Mouse (Mus musculus): ENCODE results near the gene Tmem81. TPM values are rescaled to one million over a fixed set of nuclear protein-coding genes. Genes with fewer than 3 reads are reported as not detected.

Tmem81 gene
- polyA plus RNA-seq, 1 experiment: 1.3 TPM

- Histone ChIP-seq H3K4me3 (ENCODE audit: insufficient read depth, poor library complexity, severe bottlenecking) (no peak within 1 kb of the TSS), H3K27me3 (ENCODE audit: control insufficient read depth, insufficient read depth, insufficient read length) (peaks cover 81% of the 10 kb centered on the region)
Measured at GRCm38 (mm10) chr1:132542762-132543306, 36.8 kb downstream of the Tmem81 start, which contains the start of gene Cntn2. Gene Cntn2, minus strand, starts transcription at chr1:132543256.

GRCm38 (mm10) chr1:132543789-132544188 lies 37.8 kb downstream of the Tmem81 start:
- no peaks in the 10 kb centered on the region for H3K36me3 ChIP-seq (ENCODE audit: control insufficient read depth, insufficient read depth)
- TF ChIP-seq MYOD1 (IDR thresholded peaks at IDR 0.05; ENCODE audit: control insufficient read depth, insufficient read length, low read depth) (no peak), MYOG (IDR thresholded peaks at IDR 0.05; ENCODE audit: control insufficient read depth, extremely low read depth, insufficient read length) (no peak), CEBPB (IDR thresholded peaks at IDR 0.05; ENCODE audit: low read depth) (no peak), MAX (IDR thresholded peaks at IDR 0.05) (no peak), FOSL1 (IDR thresholded peaks at IDR 0.05; ENCODE audit: insufficient read depth, low read length, poor library complexity, severe bottlenecking) (no peak)

More at GRCm38 (mm10) chr1:132542762-132543306, 36.8 kb downstream of the Tmem81 start, which contains the start of gene Cntn2:
- Histone ChIP-seq H3K79me3 (ENCODE audit: low read depth) (no peaks in the 10 kb centered on the region), H3ac (ENCODE audit: control insufficient read depth, insufficient read length, low read depth) (no peak within 1 kb of the TSS), H3K79me2 (ENCODE audit: control insufficient read depth, insufficient read depth) (no peaks in the 10 kb centered on the region), H3K36me3 (ENCODE audit: control insufficient read depth, insufficient read depth) (no peaks in the 10 kb centered on the region)
- no peak for TF ChIP-seq USF1 (IDR thresholded peaks at IDR 0.05; ENCODE audit: low read depth)
- TF ChIP-seq MAX (IDR thresholded peaks at IDR 0.05): no peak
- no peak for TF ChIP-seq FOSL1 (IDR thresholded peaks at IDR 0.05; ENCODE audit: insufficient read depth, low read length, poor library complexity, severe bottlenecking)
- no peak for TF ChIP-seq CEBPB (IDR thresholded peaks at IDR 0.05; ENCODE audit: low read depth)
- TF ChIP-seq MYOD1 (IDR thresholded peaks at IDR 0.05; ENCODE audit: control insufficient read depth, insufficient read length, low read depth): no peak
- TF ChIP-seq CTCF (IDR thresholded peaks at IDR 0.05; ENCODE audit: control insufficient read depth, insufficient read depth, insufficient read length): no peak
- no peak for TF ChIP-seq MYOG (IDR thresholded peaks at IDR 0.05; ENCODE audit: control insufficient read depth, extremely low read depth, insufficient read length)

GRCm38 (mm10) chr1:132557901-132558631 lies 52.0 kb downstream of the Tmem81 start:
- Histone ChIP-seq H3K36me3 (ENCODE audit: control insufficient read depth, insufficient read depth) (no peaks in the 10 kb centered on the region), H3K27me3 (ENCODE audit: control insufficient read depth, insufficient read depth, insufficient read length) (peaks cover 67% of the 10 kb centered on the region), H3K79me3 (ENCODE audit: low read depth) (no peaks in the 10 kb centered on the region), H3K4me3 (ENCODE audit: insufficient read depth, poor library complexity, severe bottlenecking) (no peak overlapping the region), H3K79me2 (ENCODE audit: control insufficient read depth, insufficient read depth) (no peaks in the 10 kb centered on the region), H3ac (ENCODE audit: control insufficient read depth, insufficient read length, low read depth) (no peak overlapping the region)
- TF ChIP-seq CTCF (IDR thresholded peaks at IDR 0.05; ENCODE audit: control insufficient read depth, insufficient read depth, insufficient read length): no peak

More at GRCm38 (mm10) chr1:132543789-132544188, 37.8 kb downstream of the Tmem81 start:
- no peak overlapping the region for H3ac ChIP-seq (ENCODE audit: control insufficient read depth, insufficient read length, low read depth)
- H3K27me3 ChIP-seq (ENCODE audit: control insufficient read depth, insufficient read depth, insufficient read length): peaks cover 83% of the 10 kb centered on the region
- no peaks in the 10 kb centered on the region for H3K79me3 ChIP-seq (ENCODE audit: low read depth)
- H3K4me3 ChIP-seq (ENCODE audit: insufficient read depth, poor library complexity, severe bottlenecking): no peak overlapping the region
- H3K79me2 ChIP-seq (ENCODE audit: control insufficient read depth, insufficient read depth): no peaks in the 10 kb centered on the region

Other genes starting within 250 kb of the Tmem81 start
- 19.0 TPM for gene Klhdc8a, start 207.6 kb upstream of the Tmem81 start, polyA plus RNA-seq (2012; fragmentation: generic; extraction: Trizol)
- 11.7 TPM for gene Nuak2, start 190.1 kb upstream of the Tmem81 start, polyA plus RNA-seq (2012; fragmentation: generic; extraction: Trizol)
- gene Tmcc2, start 114.9 kb upstream of the Tmem81 start, polyA plus RNA-seq (2012; fragmentation: generic; extraction: Trizol): 37.3 TPM
- gene Dstyk, start 88.7 kb upstream of the Tmem81 start, polyA plus RNA-seq (2012; fragmentation: generic; extraction: Trizol): 4.0 TPM
- gene Rbbp5, start 28.9 kb upstream of the Tmem81 start, polyA plus RNA-seq (2012; fragmentation: generic; extraction: Trizol): 22.2 TPM
- gene Cntn2, start 37.0 kb downstream of the Tmem81 start, polyA plus RNA-seq (2012; fragmentation: generic; extraction: Trizol): not detected
- not detected for gene Nfasc, start 235.6 kb downstream of the Tmem81 start, polyA plus RNA-seq (2012; fragmentation: generic; extraction: Trizol)